Mouse (Mus musculus) intestine, embryonic 16.5 days (tissue): ENCODE measurements around the gene Tdpoz3. TPM values are rescaled to one million over a fixed set of nuclear protein-coding genes. Genes with fewer than 3 reads are reported as not detected.
A peak's percentile ranks its signal among the peaks of the same experiment; 100 is the strongest.
"Not testable (repeated sequence)": the region's sequence is repeated elsewhere in the genome, so short reads cannot be mapped to it uniquely, and the experiment has no call there.

ENCODE experiments used
- ATAC-seq: fragments of 200-750 bp; cut with Nextera tagmentation; 2 replicates; pipeline ENCODE4 v1.8.0; 2017; ENCODE audit warnings: moderate TSS enrichment, moderate library complexity
- H3K27ac ChIP-seq: fragments of 300-500 bp; sonication (generic); 2 replicates; pipeline ENCODE4 v1.5.1; 2014; ENCODE audit warnings: mild to moderate bottlenecking, low read length
- H3K27me3 ChIP-seq: fragments of 300-500 bp; sonication (generic); replicated peaks from 2 replicates; pipeline ENCODE4 v1.6.1; 2014; ENCODE audit warnings: low read length, control low read depth, mixed read lengths; ENCODE audit not compliant: control insufficient read depth, insufficient read depth
- H3K36me3 ChIP-seq: fragments of 300-500 bp; sonication (generic); 2 replicates; pipeline ENCODE4 v1.6.1; 2014; ENCODE audit warnings: low read length, control low read depth; ENCODE audit not compliant: control insufficient read depth, insufficient read depth
- H3K4me1 ChIP-seq: fragments of 300-500 bp; sonication (generic); 2 replicates; pipeline ENCODE4 v1.6.1; 2014; ENCODE audit warnings: low read length, control low read depth, mixed read lengths; ENCODE audit not compliant: control insufficient read depth, insufficient read depth
- H3K4me2 ChIP-seq: fragments of 300-500 bp; sonication (generic); 2 replicates; pipeline ENCODE4 v1.6.1; 2014; ENCODE audit warnings: low read depth, low read length, control low read depth
- H3K4me3 ChIP-seq: fragments of 300-500 bp; sonication (generic); 2 replicates; pipeline ENCODE4 v1.5.1; 2014; ENCODE audit warnings: mild to moderate bottlenecking, low read length
- H3K9ac ChIP-seq: fragments of 300-500 bp; sonication (generic); 2 replicates; pipeline ENCODE4 v1.6.1; 2014; ENCODE audit warnings: low read depth, low read length
- H3K9me3 ChIP-seq: fragments of 300-500 bp; sonication (generic); 2 replicates; pipeline ENCODE4 v1.6.1; 2016; ENCODE audit warnings: low read length, control low read depth; ENCODE audit not compliant: control insufficient read depth
- WGBS: fragments of 180-500 bp; shearing (Covaris S2); extraction: QIAGEN DNeasy Blood & Tissue Kit; methylation state at CpG from one replicate; pipeline ENCODE4 v1.1.7; 2014; 5-methylcytosine and 5-hydroxymethylcytosine counted together
- polyA plus RNA-seq: library from polyadenylated mRNA; unstranded; fragments of >200 nt; fragmentation: Nextera tagmentation; extraction: Ambion mirVana; gene quantifications from 2 replicates; pipeline ENCODE4 v1.2.1, GENCODE M21; 2015

Tdpoz3 gene
- polyA plus RNA-seq, result not detected in 2 replicates

GRCm38 (mm10) chr3:93825720-93826119 is at the start of gene Tdpoz3:
Tdpoz3 (plus strand) TSS chr3:93826020.
- not testable (repeated sequence) for H3K4me3 ChIP-seq, ATAC-seq, H3K4me2 ChIP-seq, H3K9ac ChIP-seq, H3K36me3 ChIP-seq, H3K4me1 ChIP-seq, H3K27ac ChIP-seq, H3K9me3 ChIP-seq, H3K27me3 ChIP-seq
- 83% methylated on average over 1 of the region's 1 CpGs for WGBS

GRCm38 (mm10) chr3:93796098-93796497 is 29.7 kb upstream of the Tdpoz3 start, which contains the start of gene Tdpoz4:
Tdpoz4 (plus strand) TSS chr3:93796398.
- H3K36me3 ChIP-seq, H3K4me3 ChIP-seq, H3K9ac ChIP-seq, H3K27me3 ChIP-seq, H3K4me2 ChIP-seq, H3K9me3 ChIP-seq, H3K4me1 ChIP-seq, H3K27ac ChIP-seq, ATAC-seq: not testable (repeated sequence)

- not testable (repeated sequence) for H3K4me3 ChIP-seq, H3K27ac ChIP-seq, H3K4me1 ChIP-seq, H3K4me2 ChIP-seq, H3K9me3 ChIP-seq, H3K27me3 ChIP-seq, H3K36me3 ChIP-seq, H3K9ac ChIP-seq
- peak; percentile 38; the same call in 1 of the 2 replicates for ATAC-seq
Observed at GRCm38 (mm10) chr3:93813341-93813740, 12.5 kb upstream of the Tdpoz3 start.

GRCm38 (mm10) chr3:93858957-93859356 is 33.1 kb downstream of the Tdpoz3 start:
- H3K9ac ChIP-seq, H3K4me1 ChIP-seq, H3K27ac ChIP-seq, H3K4me2 ChIP-seq, ATAC-seq, H3K27me3 ChIP-seq, H3K36me3 ChIP-seq, H3K4me3 ChIP-seq, H3K9me3 ChIP-seq: not testable (repeated sequence)
- 81% methylated on average over 8 of the region's 8 CpGs for WGBS

GRCm38 (mm10) chr3:93870635-93871034 is 44.8 kb downstream of the Tdpoz3 start:
- not testable (repeated sequence) for ATAC-seq, H3K9ac ChIP-seq, H3K4me3 ChIP-seq, H3K9me3 ChIP-seq, H3K27me3 ChIP-seq, H3K4me2 ChIP-seq, H3K4me1 ChIP-seq, H3K36me3 ChIP-seq, H3K27ac ChIP-seq
- 83% methylated on average over 7 of the region's 8 CpGs for WGBS

Other genes with a start within 250 kb of the Tdpoz3 start
- not detected in 2 replicates for gene Tdpoz2, start 173.3 kb upstream of the Tdpoz3 start, polyA plus RNA-seq
- gene Tdpoz1, start 149.7 kb upstream of the Tdpoz3 start, polyA plus RNA-seq, result not detected in 2 replicates
- gene Gm37596, start 132.9 kb upstream of the Tdpoz3 start, polyA plus RNA-seq, result not detected in 2 replicates
- gene Gm5773, start 53.0 kb upstream of the Tdpoz3 start, polyA plus RNA-seq, result not detected in 2 replicates
- not detected in 2 replicates for gene Tdpoz4, start 29.6 kb upstream of the Tdpoz3 start, polyA plus RNA-seq
- gene Gm9117, start 117.5 kb downstream of the Tdpoz3 start, polyA plus RNA-seq, result 0.12 and 0.16 TPM in 2 replicates
- not detected in 2 replicates for gene Tdpoz5, start 135.3 kb downstream of the Tdpoz3 start, polyA plus RNA-seq
- 0.06 and 0.24 TPM in 2 replicates for gene Gm9125, start 228.9 kb downstream of the Tdpoz3 start, polyA plus RNA-seq
- gene Gm10697, start 246.6 kb downstream of the Tdpoz3 start, polyA plus RNA-seq, result not detected in 2 replicates